Mouse (Mus musculus) adrenal gland, postnatal 10 days (tissue): ENCODE measurements around the gene Ntsr2. TPM values are rescaled to one million over a fixed set of nuclear protein-coding genes. Genes with fewer than 3 reads are reported as not detected.
"Not testable (repeated sequence)": the region's sequence is repeated elsewhere in the genome, so short reads cannot be mapped to it uniquely, and the experiment has no call there.

Experiments
- DNase-seq: peaks from one replicate; pipeline ENCODE4 v3.0.0; 2021; ENCODE audit warnings: mixed read lengths
- total RNA-seq, 2 experiments: library from RNA; stranded (reverse); gene quantifications; 2 replicates each; pipeline ENCODE4 v1.2.3; 2021

Ntsr2 gene
- total RNA-seq, 2 experiments from 2014 or later: 0.60 TPM; not detected in 1

DNA sequence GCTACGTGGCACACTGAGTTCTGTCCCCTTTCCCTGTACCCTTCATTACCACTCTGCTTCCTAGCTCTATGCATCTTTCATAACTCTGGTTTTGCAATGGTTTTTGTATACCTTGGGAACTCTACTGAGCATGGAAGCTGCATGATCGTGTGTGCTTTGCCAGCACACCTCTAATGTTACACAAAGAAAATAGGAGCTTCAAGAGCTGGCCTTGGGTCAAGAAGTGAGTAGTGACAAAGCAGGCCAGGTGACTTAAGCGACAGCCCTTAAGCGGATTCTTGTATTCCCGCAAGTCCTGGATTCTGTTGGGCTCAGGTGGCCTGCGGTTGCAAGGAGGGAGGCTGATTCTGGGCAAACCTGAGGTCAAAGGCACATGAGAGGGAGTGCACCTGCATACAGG, 4.9 kb upstream of the Ntsr2 start:
- DNase-seq: no peak

- DNase-seq: no peak
Observed at GRCm38 (mm10) chr12:16649819-16650218, 3.4 kb upstream of the Ntsr2 start.

DNA sequence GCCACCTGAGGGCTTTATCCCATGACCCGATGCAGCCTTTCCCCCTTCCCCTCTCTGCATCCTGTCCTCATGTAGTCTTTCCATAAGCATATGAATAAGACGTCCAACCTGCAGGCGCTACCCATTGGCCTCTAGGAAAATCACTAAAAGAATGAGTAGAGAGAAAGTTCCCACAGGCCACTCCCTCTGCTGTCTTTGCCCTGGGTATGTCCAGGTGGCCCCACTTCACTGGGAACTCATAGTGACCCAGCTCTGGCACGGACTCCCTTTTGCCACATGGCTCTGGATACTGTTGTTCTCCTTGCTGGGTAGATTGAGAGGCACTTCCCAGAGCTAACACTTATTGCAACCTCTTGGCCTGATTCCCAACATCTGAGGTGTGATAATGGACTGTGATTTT, 2.4 kb downstream of the Ntsr2 start:
- DNase-seq: no peak

- peak; percentile 29 for DNase-seq
Observed at GRCm38 (mm10) chr12:16656906-16657875, 4.0 kb downstream of the Ntsr2 start.

GRCm38 (mm10) chr12:16661459-16661858, 8.3 kb downstream of the Ntsr2 start:
- DNase-seq: no peak

DNA sequence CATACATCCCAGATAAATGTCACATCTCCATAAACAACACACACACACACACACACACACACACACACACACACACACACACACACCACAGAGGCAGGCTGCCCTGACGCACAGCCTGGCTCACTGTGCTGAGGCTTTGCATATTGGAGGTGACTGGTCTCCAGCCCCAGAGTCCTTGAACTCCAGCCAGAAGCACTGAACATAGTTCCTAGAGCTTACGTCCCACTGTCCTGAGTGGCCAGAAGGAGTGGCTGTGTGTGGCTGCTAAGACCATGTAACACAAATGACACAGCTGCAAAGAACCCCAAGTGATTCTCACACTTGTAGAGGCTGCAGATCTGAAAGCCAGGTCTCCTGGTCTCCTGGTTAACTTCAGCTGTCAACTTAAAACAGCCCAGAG, 8.8 kb downstream of the Ntsr2 start:
- DNase-seq: peak; percentile 64

DNA sequence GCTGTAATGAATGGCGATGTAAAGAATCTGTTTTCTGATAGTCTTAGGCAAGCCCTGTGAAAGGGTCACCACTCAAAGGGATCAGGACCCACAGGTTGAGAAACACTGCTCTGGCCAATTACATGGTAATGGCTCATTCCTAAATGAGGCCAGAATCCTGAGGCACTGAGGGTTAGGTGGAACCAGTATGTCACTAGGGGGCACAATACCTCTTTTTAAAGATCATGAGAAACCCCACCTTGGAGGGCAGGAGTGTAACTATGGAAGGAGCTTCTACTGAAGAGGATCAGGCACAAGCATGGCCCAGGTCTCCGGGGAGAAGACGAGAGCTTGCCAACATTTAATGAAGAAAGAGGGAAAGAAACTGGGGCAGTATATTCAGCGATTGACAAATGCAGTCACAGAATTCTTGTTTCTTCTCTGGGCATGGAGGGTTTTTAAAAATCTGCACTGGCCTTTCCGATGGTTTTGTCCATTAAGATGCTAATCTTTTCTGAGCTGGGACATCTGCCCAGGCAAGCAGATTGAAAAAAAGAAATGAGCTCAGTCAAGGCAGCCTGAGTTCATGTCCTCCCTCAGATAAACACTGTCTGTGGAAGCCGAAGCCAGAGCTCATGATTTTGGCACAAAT, 9.9 kb downstream of the Ntsr2 start:
- DNase-seq: peak; percentile 38

DNA sequence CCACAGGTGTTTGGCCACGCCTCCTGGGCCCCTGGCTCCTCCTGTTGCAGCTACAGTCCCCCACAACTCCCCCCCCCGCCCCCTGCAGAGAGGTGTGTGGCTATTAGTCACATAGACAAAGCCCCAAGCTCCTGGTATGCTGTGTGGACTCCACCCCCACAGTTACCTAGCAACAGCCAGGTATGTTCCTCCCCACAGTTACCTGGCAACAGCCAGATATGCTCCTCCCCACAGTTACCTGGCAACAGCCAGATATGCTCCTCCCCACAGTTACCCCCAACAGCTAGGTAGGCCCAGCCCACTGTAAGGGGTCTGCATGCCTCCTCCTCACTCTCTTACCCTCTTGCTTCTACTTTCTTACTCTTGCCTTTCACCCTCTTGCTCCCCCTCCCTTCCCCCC, 11.8 kb downstream of the Ntsr2 start:
- no peak for DNase-seq

- DNase-seq: no peak
Observed at GRCm38 (mm10) chr12:16669176-16669575, 16.0 kb downstream of the Ntsr2 start.

GRCm38 (mm10) chr12:16672246-16672645, 19.1 kb downstream of the Ntsr2 start:
- no peak for DNase-seq

GRCm38 (mm10) chr12:16690631-16691030, 37.4 kb downstream of the Ntsr2 start:
- peak; percentile 21 for DNase-seq

DNA sequence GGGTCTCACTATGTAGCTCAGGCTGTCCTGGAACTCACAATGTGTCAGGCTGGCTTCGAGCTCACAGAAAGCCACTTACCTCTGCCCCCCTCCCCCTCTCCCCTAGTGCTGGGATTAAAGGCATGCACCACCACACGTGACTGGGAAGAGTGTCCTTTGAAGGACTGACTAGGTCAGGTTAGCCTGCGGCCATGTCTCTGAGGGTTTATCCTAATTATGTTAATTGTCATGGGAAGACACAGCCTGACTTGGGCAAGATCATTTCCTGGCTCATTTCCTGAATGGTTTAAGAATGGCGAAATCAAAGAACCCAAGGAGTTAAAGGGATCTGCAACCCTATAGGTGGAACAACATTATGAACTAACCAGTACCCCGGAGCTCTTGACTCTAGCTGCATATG, 41.6 kb downstream of the Ntsr2 start:
- no peak for DNase-seq

DNA sequence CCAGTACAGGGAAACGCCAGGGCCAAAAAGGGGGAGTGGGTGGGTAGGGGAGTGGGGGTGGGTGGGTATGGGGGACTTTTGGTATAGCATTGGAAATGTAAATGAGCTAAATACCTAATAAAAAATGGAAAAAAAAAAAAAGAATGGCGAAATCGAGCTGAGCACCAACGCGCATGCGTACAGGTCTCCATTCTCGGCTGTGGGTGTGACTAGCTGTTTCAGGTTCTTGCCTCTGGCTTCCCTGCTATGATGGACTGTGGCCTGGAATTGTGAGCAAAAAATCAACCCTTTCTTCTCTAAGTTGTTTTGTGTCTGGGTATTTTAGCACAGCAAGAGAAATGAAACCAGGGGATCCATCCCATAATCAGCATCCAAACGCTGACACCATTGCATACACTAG, 42.1 kb downstream of the Ntsr2 start:
- not testable (repeated sequence) for DNase-seq

- DNase-seq: no peak
Observed at GRCm38 (mm10) chr12:16696146-16696545, 43.0 kb downstream of the Ntsr2 start.

- no peak for DNase-seq
Observed at GRCm38 (mm10) chr12:16698691-16699090, 45.5 kb downstream of the Ntsr2 start.

Other genes with a start within 250 kb of the Ntsr2 start
- gene Lpin1, start 42.4 kb upstream of the Ntsr2 start, total RNA-seq: 100 to 1,000 TPM in 1 of 2 experiments, 10 to 100 TPM in 1; 76.2 to 163 TPM
- gene Greb1, start 147.5 kb downstream of the Ntsr2 start, total RNA-seq: 10 to 100 TPM; 19.3 to 37.1 TPM
- gene E2f6, start 157.6 kb downstream of the Ntsr2 start, total RNA-seq: 10 to 100 TPM; 27.5 to 43.8 TPM
- gene Rock2, start 241.5 kb downstream of the Ntsr2 start, total RNA-seq: 10 to 100 TPM; 49.0 to 67.2 TPM